Mouse (Mus musculus): ENCODE results near the gene Gm3264. TPM values are rescaled to one million over a fixed set of nuclear protein-coding genes. Genes with fewer than 3 reads are reported as not detected.
"Not testable (repeated sequence)": the region's sequence is repeated elsewhere in the genome, so short reads cannot be mapped to it uniquely, and the experiment has no call there.

Gm3264 gene
- 0.31 and 0.58 TPM in 2 replicates for polyA plus RNA-seq (2014; fragmentation: Nextera tagmentation; extraction: Ambion mirVana)

DNA sequence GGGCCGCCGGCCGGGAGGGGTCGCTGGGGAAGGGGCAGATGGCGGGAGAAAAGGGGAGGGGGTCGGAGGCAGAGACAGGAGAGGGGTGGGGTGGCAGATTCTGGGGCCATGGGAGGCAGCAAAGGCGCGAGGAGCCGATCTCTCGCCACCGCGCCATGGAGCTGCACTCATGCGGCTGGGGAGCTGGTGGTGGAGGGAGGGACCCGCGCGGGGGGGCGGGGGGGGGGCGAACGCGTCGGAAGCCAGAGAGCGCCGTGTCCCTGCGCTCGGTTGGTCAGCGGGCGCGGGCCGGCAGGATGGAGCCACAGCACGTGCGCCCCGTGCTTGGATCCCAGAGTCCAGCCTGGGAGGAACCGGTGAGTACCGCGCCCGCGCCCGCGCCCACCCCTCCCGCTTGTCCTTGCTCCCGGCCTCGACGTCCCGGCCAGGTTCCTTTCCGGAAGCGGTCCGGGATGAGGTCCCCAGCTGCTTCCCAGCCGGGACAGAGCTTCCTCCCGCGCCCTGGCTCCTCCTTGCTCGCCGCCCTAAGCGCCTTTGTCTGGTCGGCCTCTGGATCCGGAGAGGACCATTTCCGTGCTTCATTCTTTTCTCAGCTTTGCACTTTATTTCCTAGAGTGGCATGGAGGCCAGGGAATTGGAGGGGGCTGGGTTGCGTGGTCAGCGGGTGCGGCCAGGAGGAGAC, at the start of gene Gm3264:
Gene Gm3264, plus strand, starts transcription at position 278 of the 682 bp plus-strand sequence.
- not testable (repeated sequence) for H3K9me3 ChIP-seq (ENCODE audit: control insufficient read depth, low read length); ATAC-seq (ENCODE audit: insufficient number of reproducible peaks, low FRiP score, low TSS enrichment, low read depth); H3K27ac ChIP-seq (replicated peaks; ENCODE audit: low read depth, low read length); H3K9ac ChIP-seq (ENCODE audit: low read length); H3K36me3 ChIP-seq (ENCODE audit: control insufficient read depth, insufficient read depth, low read length); H3K27me3 ChIP-seq (ENCODE audit: control insufficient read depth, insufficient read depth, low read length); H3K4me1 ChIP-seq (ENCODE audit: control insufficient read depth, insufficient read depth, low read length)
- DNase-seq (ENCODE audit: low spot score) = peak; percentile 36
- Histone ChIP-seq H3K4me3 (ENCODE audit: low read depth, low read length) (peak within 1 kb of the TSS; percentile 20), H3K4me2 (ENCODE audit: low read depth, severe bottlenecking) (peak within 1 kb of the TSS; percentile 40)
- 23% methylated on average over 17 of the region's 59 CpGs for WGBS

DNA sequence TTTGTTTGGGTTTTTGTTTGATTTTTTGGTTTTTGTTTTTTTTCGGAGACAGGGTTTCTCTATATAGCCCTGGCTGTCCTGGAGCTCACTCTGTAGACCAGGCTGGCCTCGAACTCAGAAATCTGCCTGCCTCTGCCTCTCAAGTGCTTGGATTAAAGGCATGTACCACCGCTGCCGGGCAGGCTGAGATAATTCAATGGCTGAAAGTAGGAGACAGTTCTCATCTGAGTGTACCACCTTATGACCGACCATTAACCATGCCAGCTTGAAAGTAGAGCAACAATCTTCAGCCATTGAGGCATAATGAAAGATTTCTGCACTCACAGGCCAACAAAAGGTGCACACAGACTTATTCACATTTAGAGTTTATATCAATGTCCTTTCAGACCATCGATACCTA, 49.0 kb upstream of the Gm3264 start:
- not testable (repeated sequence) for H3K9ac ChIP-seq (ENCODE audit: low read length); H3K4me3 ChIP-seq (ENCODE audit: low read depth, low read length); H3K4me1 ChIP-seq (ENCODE audit: control insufficient read depth, insufficient read depth, low read length); H3K27ac ChIP-seq (replicated peaks; ENCODE audit: low read depth, low read length); ATAC-seq (ENCODE audit: insufficient number of reproducible peaks, low FRiP score, low TSS enrichment, low read depth); H3K4me2 ChIP-seq (ENCODE audit: low read depth, severe bottlenecking); H3K36me3 ChIP-seq (ENCODE audit: control insufficient read depth, insufficient read depth, low read length); DNase-seq (ENCODE audit: low spot score); H3K27me3 ChIP-seq (ENCODE audit: control insufficient read depth, insufficient read depth, low read length); H3K9me3 ChIP-seq (ENCODE audit: control insufficient read depth, low read length)
- whole genome bisulfite sequencing = 87% methylated on average over 6 of the region's 6 CpGs

DNA sequence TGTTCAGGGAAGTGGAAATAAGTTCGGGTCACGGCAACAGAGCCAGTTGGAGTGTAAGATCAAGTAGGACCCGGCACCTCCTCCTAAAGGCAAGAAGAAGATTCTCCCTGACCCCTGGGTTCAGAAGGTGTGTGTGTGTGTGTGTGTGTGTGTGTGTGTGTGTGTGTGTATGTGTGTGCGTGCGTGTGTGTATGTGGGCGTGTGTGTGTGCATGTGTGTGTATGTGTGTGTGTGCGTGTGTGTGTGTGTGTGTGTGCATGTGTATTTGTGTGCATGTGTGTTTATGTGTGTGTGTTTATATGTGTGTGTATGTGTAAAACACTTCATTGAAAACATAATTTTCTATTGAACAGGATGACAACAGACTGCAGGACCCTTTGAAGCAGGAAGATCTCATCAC, 33.4 kb upstream of the Gm3264 start:
- WGBS = 78% methylated on average over 4 of the region's 7 CpGs
- not testable (repeated sequence) for H3K4me2 ChIP-seq (ENCODE audit: low read depth, severe bottlenecking); H3K9me3 ChIP-seq (ENCODE audit: control insufficient read depth, low read length); H3K4me1 ChIP-seq (ENCODE audit: control insufficient read depth, insufficient read depth, low read length); H3K9ac ChIP-seq (ENCODE audit: low read length); H3K27ac ChIP-seq (replicated peaks; ENCODE audit: low read depth, low read length); ATAC-seq (ENCODE audit: insufficient number of reproducible peaks, low FRiP score, low TSS enrichment, low read depth); H3K27me3 ChIP-seq (ENCODE audit: control insufficient read depth, insufficient read depth, low read length); DNase-seq (ENCODE audit: low spot score); H3K36me3 ChIP-seq (ENCODE audit: control insufficient read depth, insufficient read depth, low read length); H3K4me3 ChIP-seq (ENCODE audit: low read depth, low read length)

DNA sequence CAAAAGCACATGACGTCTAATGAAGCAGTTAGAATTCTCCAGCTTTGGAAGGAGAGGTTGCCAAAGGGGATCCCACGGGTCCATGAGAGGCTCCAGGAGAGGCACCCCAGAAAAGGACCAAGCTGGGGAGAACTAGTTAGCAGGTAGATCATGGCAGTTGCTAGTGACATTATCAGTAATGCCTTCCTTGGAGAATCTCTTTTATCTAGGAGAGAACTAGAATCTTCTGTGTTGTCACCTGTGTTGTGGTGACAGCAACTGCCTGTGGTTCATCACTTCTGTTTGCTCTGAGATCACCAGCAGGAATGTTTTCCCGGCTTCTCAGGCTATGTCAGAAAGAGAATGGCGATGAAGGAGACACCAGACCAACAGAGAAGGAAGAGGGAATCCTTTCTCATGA, 17.6 kb upstream of the Gm3264 start, which contains the start of gene Gm3269:
Gene Gm3269, plus strand, starts transcription at position 301 of the 400 bp plus-strand sequence.
- H3K9ac ChIP-seq (ENCODE audit: low read length); H3K4me3 ChIP-seq (ENCODE audit: low read depth, low read length); H3K4me1 ChIP-seq (ENCODE audit: control insufficient read depth, insufficient read depth, low read length); H3K9me3 ChIP-seq (ENCODE audit: control insufficient read depth, low read length); H3K4me2 ChIP-seq (ENCODE audit: low read depth, severe bottlenecking); H3K27ac ChIP-seq (replicated peaks; ENCODE audit: low read depth, low read length); DNase-seq (ENCODE audit: low spot score); H3K27me3 ChIP-seq (ENCODE audit: control insufficient read depth, insufficient read depth, low read length); ATAC-seq (ENCODE audit: insufficient number of reproducible peaks, low FRiP score, low TSS enrichment, low read depth); H3K36me3 ChIP-seq (ENCODE audit: control insufficient read depth, insufficient read depth, low read length): not testable (repeated sequence)
- no CpG with 5 or more reads among the region's 4 CpGs for WGBS

DNA sequence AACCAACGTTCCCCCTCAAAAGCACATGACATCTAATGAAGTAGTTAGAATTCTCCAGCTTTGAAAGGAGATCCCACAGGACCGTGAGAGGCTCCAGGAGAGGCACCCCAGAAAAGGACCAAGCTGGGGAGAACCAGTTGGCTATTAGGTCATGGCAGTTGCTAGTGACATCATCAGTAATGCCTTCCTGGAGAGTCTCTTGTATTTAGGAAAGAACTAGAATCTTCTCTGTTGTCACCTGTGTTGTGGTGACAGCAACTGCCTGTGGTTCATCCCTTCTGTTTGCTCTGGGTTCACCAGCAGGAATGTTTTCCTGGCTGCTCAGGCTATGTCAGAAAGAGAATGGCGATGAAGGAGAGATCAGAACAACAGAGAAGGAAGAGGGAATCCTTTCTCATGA, 36.7 kb downstream of the Gm3264 start, which contains the start of gene Gm3278:
Gene Gm3278, plus strand, starts transcription at position 301 of the 400 bp plus-strand sequence.
- not testable (repeated sequence) for DNase-seq (ENCODE audit: low spot score); H3K4me2 ChIP-seq (ENCODE audit: low read depth, severe bottlenecking); ATAC-seq (ENCODE audit: insufficient number of reproducible peaks, low FRiP score, low TSS enrichment, low read depth); H3K4me1 ChIP-seq (ENCODE audit: control insufficient read depth, insufficient read depth, low read length); H3K9ac ChIP-seq (ENCODE audit: low read length); H3K36me3 ChIP-seq (ENCODE audit: control insufficient read depth, insufficient read depth, low read length); H3K27ac ChIP-seq (replicated peaks; ENCODE audit: low read depth, low read length); H3K27me3 ChIP-seq (ENCODE audit: control insufficient read depth, insufficient read depth, low read length); H3K9me3 ChIP-seq (ENCODE audit: control insufficient read depth, low read length); H3K4me3 ChIP-seq (ENCODE audit: low read depth, low read length)
- no CpG with 5 or more reads among the region's 3 CpGs for WGBS

Other genes with a start within 250 kb of the Gm3264 start
- not detected in 2 replicates for gene Gm8159, start 223.2 kb upstream of the Gm3264 start, polyA plus RNA-seq (2014; fragmentation: Nextera tagmentation; extraction: Ambion mirVana)
- not detected in 2 replicates for gene Gm3239, start 191.4 kb upstream of the Gm3264 start, polyA plus RNA-seq (2014; fragmentation: Nextera tagmentation; extraction: Ambion mirVana)
- not detected in 2 replicates for gene Gm7876, start 146.3 kb upstream of the Gm3264 start, polyA plus RNA-seq (2014; fragmentation: Nextera tagmentation; extraction: Ambion mirVana)
- 0.15 and 0.16 TPM in 2 replicates for gene Gm3252, start 128.8 kb upstream of the Gm3264 start, polyA plus RNA-seq (2014; fragmentation: Nextera tagmentation; extraction: Ambion mirVana)
- not detected in 2 replicates for gene Gm9602, start 79.2 kb upstream of the Gm3264 start, polyA plus RNA-seq (2014; fragmentation: Nextera tagmentation; extraction: Ambion mirVana)
- not detected in 2 replicates for gene Gm3269, start 17.5 kb upstream of the Gm3264 start, polyA plus RNA-seq (2014; fragmentation: Nextera tagmentation; extraction: Ambion mirVana)
- not detected in 2 replicates for gene Gm3278, start 36.8 kb downstream of the Gm3264 start, polyA plus RNA-seq (2014; fragmentation: Nextera tagmentation; extraction: Ambion mirVana)
- gene Gm8297, start 128.4 kb downstream of the Gm3264 start, polyA plus RNA-seq (2014; fragmentation: Nextera tagmentation; extraction: Ambion mirVana) = not detected in 2 replicates
- gene Gm3298, start 160.3 kb downstream of the Gm3264 start, polyA plus RNA-seq (2014; fragmentation: Nextera tagmentation; extraction: Ambion mirVana) = not detected in 2 replicates
- gene 4930555G01Rik, start 195.1 kb downstream of the Gm3264 start, polyA plus RNA-seq (2014; fragmentation: Nextera tagmentation; extraction: Ambion mirVana) = not detected in 2 replicates
- gene Gm8281, start 215.5 kb downstream of the Gm3264 start, polyA plus RNA-seq (2014; fragmentation: Nextera tagmentation; extraction: Ambion mirVana) = 1.9 and 2.2 TPM in 2 replicates

Data from limb, embryonic 11.5 days (tissue).